Mouse (Mus musculus): ENCODE measurements around the gene Dbx1. TPM values are rescaled to one million over a fixed set of nuclear protein-coding genes. Genes with fewer than 3 reads are reported as not detected.

Dbx1 gene
- polyA plus RNA-seq (2017; shearing (Covaris generic)), result not detected

DNA sequence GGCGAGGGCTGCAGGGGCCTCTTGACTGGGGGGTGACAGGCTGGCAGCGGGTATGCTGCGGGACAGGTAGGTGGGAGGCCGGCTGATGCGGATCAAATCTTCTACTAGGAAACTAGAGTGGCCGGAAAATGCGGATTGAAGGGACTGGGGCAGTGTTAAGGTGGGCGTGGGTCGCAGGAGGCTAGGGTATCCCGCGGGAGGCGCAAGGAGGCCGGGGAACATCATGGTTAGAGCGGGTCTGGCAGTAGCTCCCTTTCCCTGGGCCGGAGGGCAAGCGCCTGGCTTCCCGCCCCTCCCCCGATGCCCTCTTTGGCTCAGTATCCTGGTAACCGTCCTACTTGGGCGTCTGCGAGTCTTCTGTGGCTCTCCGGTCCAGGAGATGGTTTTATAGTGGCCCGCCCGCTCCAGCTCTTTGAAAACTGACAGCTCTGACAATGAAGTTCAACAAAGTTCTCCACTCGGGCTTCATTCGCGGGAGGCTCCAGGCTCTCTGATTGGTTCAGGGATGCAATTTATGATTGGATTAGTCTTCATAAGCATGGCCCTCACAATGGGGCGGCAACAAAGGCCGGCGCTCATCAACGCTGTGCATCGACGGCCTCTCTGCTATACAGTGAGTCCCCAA, at the start of gene Dbx1:
Dbx1 (minus strand) TSS at position 359 of the 625 bp plus-strand sequence.
- ATAC-seq, result no peak

- ATAC-seq, result no peak
Measured at GRCm38 (mm10) chr7:49678826-49679377, 42.3 kb upstream of the Dbx1 start.

DNA sequence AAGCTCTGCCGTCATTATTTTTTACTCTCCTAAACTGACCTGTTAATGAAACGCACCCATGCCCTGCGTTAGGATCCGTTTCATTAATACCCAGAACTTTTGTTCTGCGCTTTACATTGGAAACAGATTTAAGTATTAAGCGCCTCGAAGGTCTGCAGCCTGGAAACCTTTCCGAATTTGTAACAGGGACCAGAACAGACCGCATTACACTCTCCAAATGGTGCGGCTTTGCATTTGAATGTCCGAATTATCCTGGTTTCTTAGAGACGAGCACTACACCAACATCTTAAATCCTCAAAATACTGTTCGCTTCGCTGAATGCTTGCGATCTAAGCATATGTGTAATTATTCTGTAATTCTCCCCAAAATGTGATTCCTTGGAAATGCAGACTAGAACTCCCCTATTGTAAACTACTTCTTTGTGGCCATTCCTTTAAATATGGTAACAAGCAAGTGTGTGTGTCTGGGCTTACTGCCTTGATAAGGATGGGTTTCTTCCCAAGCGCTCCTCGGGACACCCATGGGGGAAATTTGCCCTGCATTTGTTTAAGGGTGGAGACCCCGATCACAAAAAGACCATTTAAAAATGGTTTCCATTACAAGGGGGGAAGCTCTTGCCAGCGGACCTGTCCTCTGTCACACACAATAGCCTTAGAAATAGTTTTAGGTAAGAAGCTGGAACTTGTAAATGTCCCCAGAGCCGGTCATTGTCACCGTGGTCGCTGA, 41.6 kb upstream of the Dbx1 start:
- no peak for ATAC-seq

GRCm38 (mm10) chr7:49677166-49677565, 40.5 kb upstream of the Dbx1 start:
- no peak for ATAC-seq

DNA sequence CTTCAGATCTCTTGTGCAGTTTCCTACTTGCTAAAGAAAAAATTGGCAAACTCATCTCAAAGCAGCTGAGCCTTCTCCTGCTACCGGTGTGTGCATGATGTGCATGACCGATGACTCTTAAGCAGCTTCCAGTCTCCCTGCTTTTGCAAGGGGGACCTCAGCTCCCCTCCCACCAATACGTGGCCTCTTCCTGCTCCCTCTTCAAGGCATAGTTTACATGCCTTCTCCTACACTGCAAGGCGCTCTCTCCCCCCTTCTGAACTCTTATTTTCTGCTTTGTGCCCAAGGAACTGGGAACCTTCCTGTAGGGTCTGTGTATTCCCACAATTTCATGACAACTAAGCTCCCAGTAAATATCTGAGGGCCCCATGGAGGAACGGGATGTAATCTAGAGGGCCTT, 40.0 kb upstream of the Dbx1 start:
- ATAC-seq, result no peak

- ATAC-seq, result no peak
Measured at GRCm38 (mm10) chr7:49668260-49668857, 31.7 kb upstream of the Dbx1 start.

GRCm38 (mm10) chr7:49663575-49663974, 26.9 kb upstream of the Dbx1 start:
- ATAC-seq, result no peak

DNA sequence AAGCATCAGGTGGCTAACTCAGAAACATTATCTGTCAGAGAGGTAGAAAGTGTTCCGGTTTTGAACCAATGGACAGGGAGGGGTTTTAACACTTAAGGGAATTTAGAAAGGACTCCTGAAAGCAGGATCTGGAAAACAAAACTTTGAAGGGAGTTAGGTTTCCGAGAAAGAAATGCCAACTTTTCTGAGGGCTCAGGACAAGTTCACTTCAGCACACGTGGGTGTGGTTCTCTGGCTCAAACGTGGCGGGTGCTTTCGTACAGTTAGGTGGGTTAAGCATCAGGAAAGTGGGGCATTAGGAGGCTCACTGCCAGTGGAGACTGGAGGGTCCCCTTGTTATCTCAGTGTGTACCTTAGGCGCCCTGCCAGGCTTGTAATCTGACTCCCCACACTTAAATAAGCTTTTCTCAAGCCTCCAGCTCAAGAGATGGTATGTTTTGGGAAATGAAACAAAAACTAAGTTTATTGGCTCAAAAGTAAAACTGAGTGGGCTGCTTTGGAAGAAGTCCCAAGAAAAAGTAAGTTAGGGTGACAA, 25.9 kb upstream of the Dbx1 start:
- ATAC-seq, result no peak

GRCm38 (mm10) chr7:49661811-49662491, 25.3 kb upstream of the Dbx1 start:
- ATAC-seq, result no peak

DNA sequence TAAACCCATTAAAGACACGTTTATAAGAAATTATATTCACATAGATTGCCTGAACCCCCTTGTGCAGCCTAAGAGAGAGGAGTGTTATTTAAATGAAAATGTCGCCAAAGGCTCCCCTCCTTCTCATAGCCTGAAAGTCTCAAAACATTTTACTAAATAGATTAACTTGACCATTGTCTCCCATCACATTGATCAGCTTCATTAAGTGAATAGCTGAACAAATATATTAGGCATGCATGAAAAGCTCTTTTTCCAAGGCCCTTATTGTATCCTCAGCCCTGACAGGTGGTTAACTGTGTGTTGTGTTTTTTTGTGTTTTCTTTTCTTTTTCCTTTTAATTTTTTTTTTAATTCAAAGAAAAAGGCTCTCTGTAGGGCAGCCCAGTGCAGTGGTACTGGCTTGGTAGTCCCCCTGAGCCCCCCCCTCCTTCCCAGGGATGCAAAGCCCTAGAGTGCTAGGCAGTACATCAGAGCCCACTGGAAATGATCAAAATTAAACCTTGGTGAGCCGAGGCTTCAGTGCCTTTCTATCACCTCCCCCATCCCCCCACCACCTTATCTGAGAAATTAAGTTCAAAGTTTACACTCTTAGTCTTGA, 4.2 kb upstream of the Dbx1 start:
- ATAC-seq, result no peak

- no peak for ATAC-seq
Measured at GRCm38 (mm10) chr7:49639864-49640708, 3.4 kb upstream of the Dbx1 start.

DNA sequence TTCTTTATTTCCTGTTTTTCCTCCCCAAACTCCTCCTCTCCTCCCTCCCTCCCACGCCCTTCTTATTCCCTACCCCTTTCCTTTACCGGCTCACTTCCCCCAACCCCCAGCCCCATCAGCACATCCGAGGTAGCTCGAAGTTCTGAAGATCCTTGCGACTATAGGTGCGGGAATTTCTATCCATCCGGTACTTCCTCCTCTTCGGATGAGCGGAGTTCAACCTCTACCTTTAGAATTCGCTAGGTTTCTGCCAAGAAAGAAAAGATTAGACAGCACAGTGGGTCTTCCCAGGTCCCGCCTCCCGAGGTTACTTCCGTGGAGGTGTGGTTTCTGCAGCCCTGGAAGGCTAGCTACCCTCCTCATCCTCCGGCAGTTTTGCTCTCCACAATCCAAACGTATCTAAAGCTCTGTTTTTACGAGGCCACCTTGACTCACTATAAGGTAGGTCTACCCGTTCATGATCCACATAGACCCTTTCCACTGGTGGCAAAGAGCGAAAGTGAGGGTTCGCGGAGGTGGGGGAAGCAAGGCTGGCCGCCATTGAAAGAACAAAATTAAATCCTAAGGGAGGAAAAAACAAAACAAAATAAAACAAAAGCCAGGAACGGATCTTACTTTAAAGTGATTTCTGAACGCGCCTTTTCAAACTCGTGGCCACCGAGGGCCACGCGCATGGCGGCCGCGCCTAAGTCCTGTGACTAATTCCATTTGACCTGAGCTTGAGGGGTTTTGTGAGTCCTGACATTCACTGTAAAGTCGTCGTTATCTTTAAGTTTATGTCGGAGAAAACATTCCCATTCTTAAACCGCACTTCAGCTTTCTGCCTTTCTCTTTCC, 2.5 kb upstream of the Dbx1 start:
- ATAC-seq, result no peak

GRCm38 (mm10) chr7:49637851-49638663, 1.4 kb upstream of the Dbx1 start:
- ATAC-seq, result no peak

DNA sequence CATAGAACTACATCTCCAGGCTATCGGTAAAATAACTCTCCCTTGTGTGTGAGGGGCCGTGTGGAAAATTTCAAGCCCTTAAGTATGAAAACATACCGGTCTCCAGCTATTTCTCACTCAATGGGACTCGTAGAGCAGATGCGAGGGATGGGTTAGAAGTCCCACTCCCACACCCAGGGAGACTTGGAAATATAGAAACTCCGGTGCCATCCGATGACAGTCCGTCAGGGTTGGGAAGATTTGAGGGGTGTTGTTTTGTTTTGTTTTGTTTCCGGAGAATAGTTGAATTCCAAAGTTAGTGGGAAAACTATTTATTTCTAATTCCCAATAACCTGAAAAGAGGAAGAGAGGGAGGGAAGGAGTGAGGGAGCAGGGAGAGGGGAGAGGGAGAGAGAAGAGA, 632 bp upstream of the Dbx1 start:
- no peak for ATAC-seq

- ATAC-seq, result no peak
Measured at GRCm38 (mm10) chr7:49635971-49636370, 678 bp downstream of the Dbx1 start.

DNA sequence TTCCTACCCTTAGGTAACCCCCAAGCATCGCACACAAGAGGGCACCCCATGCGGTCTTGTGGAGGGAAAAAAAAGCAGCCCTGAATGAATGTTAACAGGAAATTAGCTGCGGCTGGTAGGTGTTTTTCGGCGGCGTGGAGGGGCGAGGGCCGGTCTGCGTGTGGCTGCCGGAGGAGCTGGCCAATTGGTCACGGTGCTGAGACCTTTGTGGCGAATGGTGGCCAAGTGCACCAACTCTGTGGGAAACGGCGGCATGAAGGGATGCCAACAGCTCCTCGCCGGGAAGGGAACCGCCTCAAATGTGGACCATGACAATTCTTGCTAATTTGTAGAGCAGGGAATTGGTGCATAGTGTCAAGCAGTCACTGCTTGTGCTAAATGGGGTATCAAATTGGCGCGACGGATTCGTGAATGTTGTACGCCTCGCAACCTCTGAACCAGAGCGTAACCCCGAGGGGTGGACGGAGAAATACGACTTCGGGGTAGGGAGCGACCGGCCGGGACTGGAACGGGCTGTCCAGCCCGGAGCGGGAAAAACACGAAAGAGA, 1.5 kb downstream of the Dbx1 start:
- peak; percentile 20 for ATAC-seq

DNA sequence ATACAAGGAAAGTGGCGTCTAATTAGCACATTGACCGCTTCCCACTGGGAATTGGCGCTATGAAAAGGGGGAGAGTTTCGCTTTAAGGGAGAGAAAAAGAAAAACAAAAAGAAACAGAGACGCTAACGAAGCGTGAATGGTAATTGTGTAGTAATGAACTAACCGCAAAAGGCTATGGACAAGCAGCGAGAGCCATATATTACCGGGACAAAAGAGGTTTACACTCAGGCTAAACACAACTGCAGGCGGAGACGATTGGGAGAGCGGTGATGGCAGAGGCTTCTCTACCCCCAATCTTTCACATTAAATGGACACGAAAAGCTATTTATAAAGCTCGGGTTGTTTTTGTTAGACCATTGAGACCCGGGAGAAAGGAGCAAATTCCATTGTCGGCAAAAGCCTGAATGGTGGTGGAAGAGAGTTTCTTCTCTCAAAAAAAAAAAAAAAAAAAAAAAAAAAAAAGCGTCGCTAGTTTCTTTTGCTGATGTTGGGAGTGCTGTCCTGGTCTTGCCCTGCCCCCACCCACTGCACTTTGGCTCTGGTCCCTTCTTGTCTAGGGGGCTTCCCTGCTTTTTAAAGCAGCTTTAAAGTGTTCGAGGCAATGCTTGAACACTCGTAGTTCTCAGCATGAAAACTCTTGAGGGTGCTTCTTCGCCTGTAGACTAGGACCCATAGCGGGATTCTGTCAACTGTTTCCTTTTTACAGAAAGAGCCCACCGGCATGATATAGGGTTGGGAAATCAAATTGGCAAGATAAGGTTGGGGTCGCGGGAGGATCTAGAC, 2.2 kb downstream of the Dbx1 start:
- ATAC-seq, result no peak

- peak; percentile 67 for ATAC-seq
Measured at GRCm38 (mm10) chr7:49633375-49633956, 3.2 kb downstream of the Dbx1 start.

Data from inflammation-experienced regulatory T-cells, adult 6 months (primary cell).